Mouse (Mus musculus) embryonic facial prominence, embryonic 13.5 days (tissue): Measurements from ENCODE around the gene Gm10985. TPM values are rescaled to one million over a fixed set of nuclear protein-coding genes. Genes with fewer than 3 reads are reported as not detected.

ENCODE experiments used
- ATAC-seq: fragments of 200-750 bp; cut with Nextera tagmentation; 2 replicates; pipeline ENCODE4 v1.8.0; 2017; ENCODE audit warnings: low read depth; ENCODE audit not compliant: insufficient number of reproducible peaks, insufficient read depth, low FRiP score, low TSS enrichment
- H3K27ac ChIP-seq: fragments of 300-500 bp; sonication (generic); 2 replicates; pipeline ENCODE4 v1.5.1; 2015; ENCODE audit warnings: moderate library complexity, mild to moderate bottlenecking, inconsistent platforms
- H3K27me3 ChIP-seq: fragments of 300-500 bp; sonication (generic); 2 replicates; pipeline ENCODE4 v1.6.1; 2015; ENCODE audit warnings: mild to moderate bottlenecking, inconsistent platforms
- H3K36me3 ChIP-seq: fragments of 300-500 bp; sonication (generic); 2 replicates; pipeline ENCODE4 v1.6.1; 2015; ENCODE audit warnings: mild to moderate bottlenecking, inconsistent platforms
- H3K4me1 ChIP-seq: fragments of 300-500 bp; sonication (generic); 2 replicates; pipeline ENCODE4 v1.6.1; 2015; ENCODE audit warnings: inconsistent platforms
- H3K4me2 ChIP-seq: fragments of 300-500 bp; sonication (generic); 2 replicates; pipeline ENCODE4 v1.6.1; 2015; ENCODE audit warnings: moderate library complexity, mild to moderate bottlenecking, inconsistent platforms
- H3K4me3 ChIP-seq: fragments of 300-500 bp; sonication (generic); 2 replicates; pipeline ENCODE4 v1.5.1; 2015; ENCODE audit warnings: mild to moderate bottlenecking, inconsistent platforms
- H3K9ac ChIP-seq: fragments of 300-500 bp; sonication (generic); 2 replicates; pipeline ENCODE4 v1.6.1; 2015; ENCODE audit warnings: mild to moderate bottlenecking, inconsistent platforms
- H3K9me3 ChIP-seq: fragments of 300-500 bp; sonication (generic); 2 replicates; pipeline ENCODE4 v1.6.1; 2016; ENCODE audit warnings: inconsistent platforms
- WGBS: fragments of 180-500 bp; shearing (Covaris S2); methylation state at CpG from one replicate; pipeline ENCODE4 v1.1.7; 2015; ENCODE audit warnings: mixed read lengths; 5-methylcytosine and 5-hydroxymethylcytosine counted together
- polyA plus RNA-seq: library from polyadenylated mRNA; unstranded; fragments of >200 nt; fragmentation: Nextera tagmentation; extraction: Ambion mirVana; gene quantifications from 2 replicates; pipeline ENCODE4 v1.2.1, GENCODE M21; 2015

Gene Gm10985
- not detected in 2 replicates for polyA plus RNA-seq

GRCm38 (mm10) chr3:53844786-53845185 is at the start of gene Gm10985:
Gm10985 (plus strand) TSS chr3:53845086.
- no peak within 1 kb of the TSS for H3K4me3 ChIP-seq
- no peak within 1 kb of the TSS for H3K27ac ChIP-seq
- H3K4me1 ChIP-seq, result 0 out of 2 replicates have a peak, but pooled peaks cover 2% of the 10 kb centered on the region
- no peaks in the 10 kb centered on the region for H3K27me3 ChIP-seq
- no peak within 1 kb of the TSS for H3K4me2 ChIP-seq
- no peak for ATAC-seq
- no peaks in the 10 kb centered on the region for H3K36me3 ChIP-seq
- 62% methylated on average over 2 of the region's 2 CpGs for WGBS
- H3K9ac ChIP-seq, result no peak within 1 kb of the TSS
- no peaks in the 10 kb centered on the region for H3K9me3 ChIP-seq

GRCm38 (mm10) chr3:53796933-53797332 is 48.0 kb upstream of the Gm10985 start:
- Histone ChIP-seq H3K27me3 (no peaks in the 10 kb centered on the region), H3K4me1 (no peaks in the 10 kb centered on the region), H3K4me2 (no peak overlapping the region), H3K36me3 (no peaks in the 10 kb centered on the region), H3K4me3 (no peak overlapping the region), H3K9ac (no peak overlapping the region), H3K27ac (no peak overlapping the region), H3K9me3 (no peaks in the 10 kb centered on the region)
- no peak for ATAC-seq
- WGBS, result 83% methylated on average over 1 of the region's 1 CpGs

GRCm38 (mm10) chr3:53799671-53800070 is 45.2 kb upstream of the Gm10985 start:
- H3K9ac ChIP-seq, result no peak overlapping the region
- no peak overlapping the region for H3K27ac ChIP-seq
- ATAC-seq, result no peak
- H3K36me3 ChIP-seq, result no peaks in the 10 kb centered on the region
- H3K4me3 ChIP-seq, result no peak overlapping the region
- H3K4me1 ChIP-seq, result no peaks in the 10 kb centered on the region
- no peak overlapping the region for H3K4me2 ChIP-seq
- WGBS, result 52% methylated on average over 2 of the region's 2 CpGs
- H3K27me3 ChIP-seq, result no peaks in the 10 kb centered on the region
- no peaks in the 10 kb centered on the region for H3K9me3 ChIP-seq

GRCm38 (mm10) chr3:53813421-53813977 is 31.4 kb upstream of the Gm10985 start:
- no peak overlapping the region for H3K9ac ChIP-seq
- no peak for ATAC-seq
- no peaks in the 10 kb centered on the region for H3K9me3 ChIP-seq
- WGBS, result 76% methylated on average over 7 of the region's 7 CpGs
- H3K27me3 ChIP-seq, result no peaks in the 10 kb centered on the region
- no peaks in the 10 kb centered on the region for H3K36me3 ChIP-seq
- H3K4me3 ChIP-seq, result no peak overlapping the region
- H3K4me1 ChIP-seq, result no peaks in the 10 kb centered on the region
- H3K27ac ChIP-seq, result no peak overlapping the region
- no peak overlapping the region for H3K4me2 ChIP-seq

- Histone ChIP-seq H3K4me1 (no peaks in the 10 kb centered on the region), H3K9ac (no peak overlapping the region), H3K4me2 (no peak overlapping the region), H3K4me3 (no peak overlapping the region), H3K9me3 (no peaks in the 10 kb centered on the region), H3K27me3 (no peaks in the 10 kb centered on the region), H3K27ac (no peak overlapping the region), H3K36me3 (no peaks in the 10 kb centered on the region)
- WGBS, result 65% methylated on average over 2 of the region's 2 CpGs
- no peak for ATAC-seq
Observed at GRCm38 (mm10) chr3:53834238-53834637, 10.6 kb upstream of the Gm10985 start.

- WGBS, result 69% methylated on average over 7 of the region's 7 CpGs
- no peaks in the 10 kb centered on the region for H3K36me3 ChIP-seq
- H3K27me3 ChIP-seq, result no peaks in the 10 kb centered on the region
- H3K9ac ChIP-seq, result no peak overlapping the region
- no peak overlapping the region for H3K27ac ChIP-seq
- no peak for ATAC-seq
- no peaks in the 10 kb centered on the region for H3K9me3 ChIP-seq
- H3K4me1 ChIP-seq, result 0 out of 2 replicates have a peak, but pooled peaks cover 2% of the 10 kb centered on the region
- H3K4me2 ChIP-seq, result no peak overlapping the region
- no peak overlapping the region for H3K4me3 ChIP-seq
Observed at GRCm38 (mm10) chr3:53846206-53846928, 1.5 kb downstream of the Gm10985 start.

- H3K9ac ChIP-seq, result no peak overlapping the region
- H3K4me1 ChIP-seq, result 0 out of 2 replicates have a peak, but pooled peaks cover 2% of the 10 kb centered on the region
- no peaks in the 10 kb centered on the region for H3K27me3 ChIP-seq
- H3K9me3 ChIP-seq, result no peaks in the 10 kb centered on the region
- H3K36me3 ChIP-seq, result no peaks in the 10 kb centered on the region
- ATAC-seq, result no peak
- H3K27ac ChIP-seq, result no peak overlapping the region
- no peak overlapping the region for H3K4me3 ChIP-seq
- H3K4me2 ChIP-seq, result no peak overlapping the region
- WGBS, result 22% methylated on average over 4 of the region's 4 CpGs
Observed at GRCm38 (mm10) chr3:53847726-53848125, 2.8 kb downstream of the Gm10985 start.

GRCm38 (mm10) chr3:53848262-53848661 is 3.4 kb downstream of the Gm10985 start:
- 77% methylated on average over 11 of the region's 11 CpGs for WGBS
- Histone ChIP-seq H3K27me3 (no peaks in the 10 kb centered on the region), H3K9me3 (no peaks in the 10 kb centered on the region), H3K4me1 (0 out of 2 replicates have a peak, but pooled peaks cover 2% of the 10 kb centered on the region), H3K36me3 (no peaks in the 10 kb centered on the region), H3K4me3 (no peak overlapping the region), H3K4me2 (no peak overlapping the region), H3K27ac (no peak overlapping the region), H3K9ac (no peak overlapping the region)
- no peak for ATAC-seq

- Histone ChIP-seq H3K27me3 (no peaks in the 10 kb centered on the region), H3K4me2 (no peak overlapping the region), H3K27ac (no peak overlapping the region), H3K9ac (no peak overlapping the region), H3K4me3 (no peak overlapping the region), H3K4me1 (no peaks in the 10 kb centered on the region), H3K9me3 (no peaks in the 10 kb centered on the region), H3K36me3 (peaks cover 33% of the 10 kb centered on the region)
- WGBS, result 84% methylated on average over 4 of the region's 4 CpGs
- no peak for ATAC-seq
Observed at GRCm38 (mm10) chr3:53854261-53854660, 9.4 kb downstream of the Gm10985 start.

- Histone ChIP-seq H3K36me3 (peaks cover 39% of the 10 kb centered on the region), H3K9me3 (no peaks in the 10 kb centered on the region), H3K27me3 (no peaks in the 10 kb centered on the region), H3K27ac (no peak overlapping the region), H3K4me2 (no peak overlapping the region), H3K4me3 (no peak overlapping the region), H3K4me1 (no peaks in the 10 kb centered on the region), H3K9ac (no peak overlapping the region)
- no peak for ATAC-seq
- WGBS, result 93% methylated on average over 3 of the region's 3 CpGs
Observed at GRCm38 (mm10) chr3:53854831-53855230, 9.9 kb downstream of the Gm10985 start.

- Histone ChIP-seq H3K4me3 (peak within 1 kb of the TSS; percentile 96), H3K9ac (peak within 1 kb of the TSS; percentile 87), H3K27ac (peak within 1 kb of the TSS; percentile 44; the same call in 1 of the 2 replicates), H3K27me3 (no peaks in the 10 kb centered on the region), H3K4me1 (peaks cover 8% of the 10 kb centered on the region), H3K4me2 (peak within 1 kb of the TSS; percentile 91), H3K36me3 (peaks cover 31% of the 10 kb centered on the region), H3K9me3 (no peaks in the 10 kb centered on the region)
- ATAC-seq, result peak; percentile 95
- under 1% methylated on average over 58 of the region's 58 CpGs for WGBS
Observed at GRCm38 (mm10) chr3:53863383-53864220, 18.7 kb downstream of the Gm10985 start, which contains the start of gene Ufm1. Ufm1 (minus strand) TSS chr3:53863830.
